Mouse (Mus musculus) cerebellum, adult 8-10 months (tissue): ENCODE results near the gene Ube2g1.
A peak's percentile ranks its signal among the peaks of the same experiment; 100 is the strongest.

Experiments used
- DNase-seq: peaks from one replicate; pipeline ENCODE4 v3.0.0; 2022

The Ube2g1 gene

GRCm38 (mm10) chr11:72606694-72607407 lies at the start of gene Ube2g1:
Ube2g1 (plus strand) TSS chr11:72607283.
- peak; percentile 97 for DNase-seq

- no peak for DNase-seq
These were observed 48.9 kb upstream of the Ube2g1 start for GRCm38 (mm10) chr11:72558155-72558554.

GRCm38 (mm10) chr11:72560661-72561060 lies 46.4 kb upstream of the Ube2g1 start:
- DNase-seq: no peak

GRCm38 (mm10) chr11:72564232-72564807 lies 42.8 kb upstream of the Ube2g1 start:
- peak; percentile 20 for DNase-seq

- DNase-seq: no peak
These were observed 40.8 kb upstream of the Ube2g1 start for GRCm38 (mm10) chr11:72566304-72566703.

GRCm38 (mm10) chr11:72566816-72567338 lies 40.2 kb upstream of the Ube2g1 start:
- no peak for DNase-seq

- no peak for DNase-seq
These were observed 38.0 kb upstream of the Ube2g1 start for GRCm38 (mm10) chr11:72569051-72569450.

GRCm38 (mm10) chr11:72569671-72570318 lies 37.3 kb upstream of the Ube2g1 start:
- DNase-seq: no peak

- DNase-seq: peak; percentile 85
These were observed 36.6 kb upstream of the Ube2g1 start for GRCm38 (mm10) chr11:72570319-72570979.

GRCm38 (mm10) chr11:72573819-72574218 lies 33.3 kb upstream of the Ube2g1 start:
- DNase-seq: no peak

GRCm38 (mm10) chr11:72576111-72576465 lies 31.0 kb upstream of the Ube2g1 start:
- DNase-seq: no peak

- DNase-seq: peak; percentile 56
These were observed 30.4 kb upstream of the Ube2g1 start for GRCm38 (mm10) chr11:72576466-72577351.

GRCm38 (mm10) chr11:72578471-72578870 lies 28.6 kb upstream of the Ube2g1 start:
- DNase-seq: no peak

GRCm38 (mm10) chr11:72581609-72582447 lies 25.3 kb upstream of the Ube2g1 start:
- peak; percentile 25 for DNase-seq

GRCm38 (mm10) chr11:72582448-72582705 lies 24.7 kb upstream of the Ube2g1 start:
- no peak for DNase-seq

GRCm38 (mm10) chr11:72583092-72583491 lies 24.0 kb upstream of the Ube2g1 start:
- DNase-seq: no peak

- no peak for DNase-seq
These were observed 20.5 kb upstream of the Ube2g1 start for GRCm38 (mm10) chr11:72586570-72586969.

GRCm38 (mm10) chr11:72587537-72588233 lies 19.4 kb upstream of the Ube2g1 start:
- no peak for DNase-seq

GRCm38 (mm10) chr11:72595010-72595737 lies 11.9 kb upstream of the Ube2g1 start:
- DNase-seq: no peak

- DNase-seq: no peak
These were observed 9.3 kb upstream of the Ube2g1 start for GRCm38 (mm10) chr11:72597780-72598179.
